Comparison of ENCODE assay signal across 13 mouse cellular contexts in the genomic region with DNA sequence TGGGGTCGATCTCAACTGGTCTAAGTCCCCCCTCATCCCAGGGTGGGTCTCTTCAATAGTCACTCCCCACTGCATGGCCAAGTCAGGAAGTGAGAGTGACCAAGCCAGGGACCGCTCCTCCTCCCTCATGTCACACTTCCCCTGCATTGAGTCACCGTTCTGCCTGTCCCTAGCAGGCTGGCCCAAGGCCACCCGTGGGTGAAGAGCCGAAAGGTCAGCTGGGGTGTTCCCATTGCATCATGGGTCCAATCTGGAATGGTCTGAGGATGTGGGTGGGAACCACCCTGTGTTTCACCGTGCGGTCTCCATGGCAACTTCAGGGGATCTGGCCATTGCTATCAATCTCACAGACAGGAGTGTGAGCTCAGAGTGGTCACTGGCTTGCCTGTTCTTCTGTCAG.
DNase-seq lines count a peak whose midpoint lies in the region; ATAC-seq and TF ChIP-seq lines count a peak whose summit lies in the region.
"Had no signal": no experiment of that assay in that cellular context is flagged by ENCODE, and none has a peak within 500 bp of the region (broad histone marks: within the 10 kb centered on the region; RNA-seq: fewer than 3 reads in every experiment).

No protein-coding gene starts in this region.

- no peaks in the 10 kb centered on the region for H3K9me3 ChIP-seq in kidney, embryonic 16.5 days (ENCODE audit: low read length)
- H3K9me3 ChIP-seq in heart, embryonic 15.5 days (replicated peaks): no peaks in the 10 kb centered on the region
- no peaks in the 10 kb centered on the region for H3K9me3 ChIP-seq in lung, postnatal 0 days (ENCODE audit: low read length)
- H3K9me3 ChIP-seq in hindbrain, embryonic 16.5 days (ENCODE audit: control insufficient read depth, low read length): no peaks in the 10 kb centered on the region
- H3K9me3 ChIP-seq: embryonic facial prominence, embryonic 13.5 days; lung, embryonic 15.5 days had no signal

- peak; percentile 44; the same call in 1 of the 2 replicates for TF ChIP-seq EP300 in lung, postnatal 0 days (IDR thresholded peaks at IDR 0.05)

- WGBS in kidney, embryonic 16.5 days: 54% methylated on average over 7 of the region's 7 CpGs
- 56% methylated on average over 7 of the region's 7 CpGs for WGBS in heart, embryonic 15.5 days
- 58% methylated on average over 7 of the region's 7 CpGs for WGBS in lung, postnatal 0 days
- 68% methylated on average over 7 of the region's 7 CpGs for WGBS in hindbrain, embryonic 16.5 days

- intact Hi-C loops in left cerebral cortex, postnatal 25 days (cut with DNase I): no loop called here

- DNase-seq in kidney, adult 18-20 months: peak; percentile 43
- peak; percentile 94 for DNase-seq in adrenal gland, adult 2 months
- peak; percentile 61 for DNase-seq in lung, postnatal 0 days (ENCODE audit: low spot score)
- no peak for DNase-seq in urinary bladder, adult 18-20 months (ENCODE audit: low spot score in 2 of 2)
- no peak for DNase-seq in left cerebral cortex, postnatal 25 days (ENCODE audit: low spot score in 2 of 2)
- DNase-seq: cerebellum, adult 11-12 months had no signal

- no peak overlapping the region for H3K9ac ChIP-seq in kidney, embryonic 16.5 days (replicated peaks; ENCODE audit: low read length)
- H3K9ac ChIP-seq in heart, embryonic 15.5 days: no peak overlapping the region
- no peak overlapping the region for H3K9ac ChIP-seq in lung, postnatal 0 days (replicated peaks; ENCODE audit: low read depth)
- no peak overlapping the region for H3K9ac ChIP-seq in hindbrain, embryonic 16.5 days (ENCODE audit: low read depth, low read length)
- H3K9ac ChIP-seq: embryonic facial prominence, embryonic 13.5 days; lung, embryonic 15.5 days had no signal

- no peak overlapping the region for H3K4me2 ChIP-seq in kidney, embryonic 16.5 days (replicated peaks; ENCODE audit: low read depth, low read length)
- no peak overlapping the region for H3K4me2 ChIP-seq in heart, embryonic 15.5 days
- H3K4me2 ChIP-seq in lung, postnatal 0 days (replicated peaks; ENCODE audit: low read depth, low read length): no peak overlapping the region
- no peak overlapping the region for H3K4me2 ChIP-seq in hindbrain, embryonic 16.5 days (ENCODE audit: low read length)
- H3K4me2 ChIP-seq: embryonic facial prominence, embryonic 13.5 days; lung, embryonic 15.5 days had no signal

- H3K27ac ChIP-seq in kidney, embryonic 16.5 days (ENCODE audit: low read length): no peak overlapping the region
- H3K27ac ChIP-seq in heart, embryonic 15.5 days: no peak overlapping the region
- no peak overlapping the region for H3K27ac ChIP-seq in lung, postnatal 0 days (ENCODE audit: low read length)
- H3K27ac ChIP-seq in hindbrain, embryonic 16.5 days (ENCODE audit: low read depth, low read length): no peak overlapping the region
- H3K27ac ChIP-seq: embryonic facial prominence, embryonic 13.5 days; lung, embryonic 15.5 days had no signal

- no peak for ATAC-seq in kidney, embryonic 16.5 days (ENCODE audit: low FRiP score, low TSS enrichment)
- peak; percentile 58; the same call in 1 of the 2 replicates for ATAC-seq in heart, embryonic 15.5 days (replicated peaks; ENCODE audit: insufficient number of reproducible peaks, insufficient read depth, low FRiP score, low read depth)
- peak; percentile 80 for ATAC-seq in lung, postnatal 0 days
- ATAC-seq in hindbrain, embryonic 16.5 days: no peak
- ATAC-seq: intestine, postnatal 0 days had no signal

- TF ChIP-seq CTCF in lung, postnatal 0 days (IDR thresholded peaks at IDR 0.05): no peak

- H3K36me3 ChIP-seq in kidney, embryonic 16.5 days (ENCODE audit: insufficient read depth, low read length): no peaks in the 10 kb centered on the region
- no peaks in the 10 kb centered on the region for H3K36me3 ChIP-seq in heart, embryonic 15.5 days
- H3K36me3 ChIP-seq in lung, postnatal 0 days (ENCODE audit: insufficient read depth, low read length): no peaks in the 10 kb centered on the region
- H3K36me3 ChIP-seq in hindbrain, embryonic 16.5 days (ENCODE audit: control insufficient read depth, insufficient read depth, low read length): no peaks in the 10 kb centered on the region
- H3K36me3 ChIP-seq: embryonic facial prominence, embryonic 13.5 days; lung, embryonic 15.5 days had no signal

- H3K27me3 ChIP-seq in kidney, embryonic 16.5 days (ENCODE audit: insufficient read depth, low read length): peaks cover 9% of the 10 kb centered on the region
- peaks cover 37% of the 10 kb centered on the region for H3K27me3 ChIP-seq in heart, embryonic 15.5 days
- peaks cover 4% of the 10 kb centered on the region; the same call in 1 of the 2 replicates for H3K27me3 ChIP-seq in lung, postnatal 0 days (replicated peaks; ENCODE audit: insufficient read depth, low read length)
- H3K27me3 ChIP-seq in hindbrain, embryonic 16.5 days (replicated peaks; ENCODE audit: control insufficient read depth, insufficient read depth, low read length): no peaks in the 10 kb centered on the region

- no peak overlapping the region for H3K4me3 ChIP-seq in kidney, embryonic 16.5 days (ENCODE audit: low read length)
- H3K4me3 ChIP-seq in heart, embryonic 15.5 days: no peak overlapping the region
- no peak overlapping the region for H3K4me3 ChIP-seq in lung, postnatal 0 days (ENCODE audit: low read depth, low read length)
- H3K4me3 ChIP-seq in hindbrain, embryonic 16.5 days (ENCODE audit: low read length): no peak overlapping the region
- H3K4me3 ChIP-seq: embryonic facial prominence, embryonic 13.5 days; lung, embryonic 15.5 days; myocyte had no signal

- peaks cover 17% of the 10 kb centered on the region for H3K4me1 ChIP-seq in kidney, embryonic 16.5 days (ENCODE audit: insufficient read depth, low read length)
- peaks cover 6% of the 10 kb centered on the region for H3K4me1 ChIP-seq in heart, embryonic 15.5 days (replicated peaks)
- no peaks in the 10 kb centered on the region for H3K4me1 ChIP-seq in lung, postnatal 0 days (ENCODE audit: insufficient read depth, low read depth, low read length)
- H3K4me1 ChIP-seq in hindbrain, embryonic 16.5 days (ENCODE audit: control insufficient read depth, insufficient read depth, low read depth, low read length): no peaks in the 10 kb centered on the region

Comparison
In these comparisons a context has a peak if more than half of its experiments do, and no peak if none do; other contexts are left out.
1. DNase-seq: peak in kidney, adult 18-20 months (single experiment), adrenal gland, adult 2 months (single experiment) and lung, postnatal 0 days (single experiment); none in urinary bladder, adult 18-20 months (0 of 2) and left cerebral cortex, postnatal 25 days (0 of 2).
2. ATAC-seq: peak in heart, embryonic 15.5 days (single experiment) and lung, postnatal 0 days (single experiment); none in kidney, embryonic 16.5 days (single experiment) and hindbrain, embryonic 16.5 days (single experiment).